Mouse (Mus musculus): ENCODE results near the gene Sumo3. TPM values are rescaled to one million over a fixed set of nuclear protein-coding genes. Genes with fewer than 3 reads are reported as not detected.

Gene Sumo3
- polyA plus RNA-seq, 1 experiment = 269 TPM

DNA sequence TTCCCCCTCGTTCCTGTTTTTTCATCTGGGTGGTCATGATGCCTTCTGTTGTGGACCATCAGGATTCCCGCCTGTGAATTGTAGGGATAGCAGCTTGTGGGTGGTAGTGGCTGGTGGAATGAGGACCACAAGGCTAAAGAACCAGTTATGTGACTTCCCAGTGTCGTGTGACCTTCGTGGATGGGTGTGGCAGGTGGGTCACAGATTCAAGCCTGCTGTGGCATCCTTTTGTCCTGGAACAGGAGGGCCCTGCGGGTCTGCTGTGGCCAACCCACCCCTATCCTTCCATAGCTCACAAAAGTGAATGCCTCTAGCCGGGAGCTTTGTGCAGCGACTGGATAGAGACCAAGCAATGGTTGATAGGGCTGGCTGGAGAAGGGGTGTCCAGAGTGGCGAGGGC, 42.0 kb downstream of the Sumo3 start:
- Histone ChIP-seq H3K27ac (ENCODE audit: insufficient read depth, low read depth, low read length) (no peak overlapping the region), H3K4me3 (ENCODE audit: insufficient read depth, low read depth, low read length) (no peak overlapping the region), H3K4me1 (ENCODE audit: control insufficient read depth, insufficient read depth, low read length) (no peaks in the 10 kb centered on the region), H3K27me3 (replicated peaks; ENCODE audit: control insufficient read depth, insufficient read depth, low read length) (no peaks in the 10 kb centered on the region), H3K36me3 (ENCODE audit: control insufficient read depth, insufficient read depth, low read length) (0 out of 2 replicates have a peak, but pooled peaks cover 2% of the 10 kb centered on the region)
- 89% methylated on average over 8 of the region's 8 CpGs for WGBS
- TF ChIP-seq CTCF (conservative IDR thresholded peaks at IDR 0.05; ENCODE audit: insufficient read depth, insufficient read length, low read depth, low read length) = no peak
- no peak for TF ChIP-seq POLR2A (IDR thresholded peaks at IDR 0.05; ENCODE audit: low read depth, low read length)
- no peak for DNase-seq

DNA sequence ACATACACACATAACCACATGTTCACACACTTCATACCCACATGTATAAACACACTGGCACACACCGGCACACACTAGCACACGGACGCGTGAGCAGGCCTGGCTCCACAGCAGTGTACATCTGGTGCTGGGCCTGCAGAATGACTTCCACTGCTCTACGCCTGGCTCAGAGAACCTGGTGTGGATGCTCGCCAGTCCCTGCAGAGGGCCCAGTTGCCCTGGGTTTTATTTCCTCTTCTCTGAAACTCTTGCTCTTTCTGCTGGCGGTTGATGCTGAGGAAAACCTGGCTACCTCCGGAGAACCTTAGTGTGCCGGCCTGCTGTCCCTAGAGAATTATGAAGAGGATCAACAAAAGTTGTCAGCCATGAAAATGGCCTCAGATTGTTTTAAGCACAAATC, 46.1 kb downstream of the Sumo3 start:
- no peak overlapping the region for H3K27ac ChIP-seq (ENCODE audit: insufficient read depth, low read depth, low read length)
- no peak for DNase-seq
- no peaks in the 10 kb centered on the region for H3K36me3 ChIP-seq (ENCODE audit: control insufficient read depth, insufficient read depth, low read length)
- no peaks in the 10 kb centered on the region for H3K4me1 ChIP-seq (ENCODE audit: control insufficient read depth, insufficient read depth, low read length)
- H3K4me3 ChIP-seq (ENCODE audit: insufficient read depth, low read depth, low read length) = no peak overlapping the region
- TF ChIP-seq POLR2A (IDR thresholded peaks at IDR 0.05; ENCODE audit: low read depth, low read length) (no peak), CTCF (conservative IDR thresholded peaks at IDR 0.05; ENCODE audit: insufficient read depth, insufficient read length, low read depth, low read length) (no peak)
- 89% methylated on average over 9 of the region's 9 CpGs for WGBS
- H3K27me3 ChIP-seq (replicated peaks; ENCODE audit: control insufficient read depth, insufficient read depth, low read length) = no peaks in the 10 kb centered on the region

DNA sequence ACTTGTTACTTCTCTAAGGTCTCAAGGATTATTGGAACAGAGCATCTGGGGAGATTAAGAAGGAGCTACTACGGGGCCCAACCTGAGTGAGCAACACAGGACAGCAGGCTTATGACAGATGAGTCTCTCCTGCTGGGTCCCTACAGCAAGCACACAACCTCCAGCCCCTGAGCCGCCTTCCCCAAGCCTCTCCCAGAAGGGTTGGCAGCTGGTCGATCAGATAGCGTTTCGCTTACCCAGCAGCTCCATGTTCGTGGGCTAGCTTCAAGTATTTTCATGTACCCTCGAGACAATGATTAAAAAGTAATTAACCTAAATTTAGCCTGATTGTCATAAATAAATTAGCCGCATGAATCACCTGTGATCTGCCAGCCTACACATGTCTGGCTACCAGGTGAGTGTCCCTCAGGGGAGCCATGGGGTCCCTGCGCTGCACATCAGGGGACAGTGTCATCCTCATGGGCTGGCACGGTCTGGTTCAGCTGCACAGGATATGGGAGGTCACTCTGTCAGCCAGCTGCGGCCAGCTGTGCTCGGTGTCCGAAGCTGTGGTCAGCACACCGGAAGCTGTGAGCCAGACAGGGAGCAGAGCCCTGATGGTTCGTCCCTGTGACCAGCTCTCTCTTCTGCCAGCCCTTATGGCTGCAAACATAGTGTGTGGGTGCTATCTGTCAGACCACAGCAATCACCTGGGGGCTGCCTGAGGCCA, 52.5 kb downstream of the Sumo3 start:
- DNase-seq = peak; percentile 62
- H3K27ac ChIP-seq (ENCODE audit: insufficient read depth, low read depth, low read length) = no peak overlapping the region
- no peaks in the 10 kb centered on the region for H3K36me3 ChIP-seq (ENCODE audit: control insufficient read depth, insufficient read depth, low read length)
- H3K4me3 ChIP-seq (ENCODE audit: insufficient read depth, low read depth, low read length) = no peak overlapping the region
- H3K4me1 ChIP-seq (ENCODE audit: control insufficient read depth, insufficient read depth, low read length) = no peaks in the 10 kb centered on the region
- TF ChIP-seq CTCF (conservative IDR thresholded peaks at IDR 0.05; ENCODE audit: insufficient read depth, insufficient read length, low read depth, low read length) (no peak), POLR2A (IDR thresholded peaks at IDR 0.05; ENCODE audit: low read depth, low read length) (no peak)
- WGBS = 24% methylated on average over 15 of the region's 15 CpGs
- H3K27me3 ChIP-seq (replicated peaks; ENCODE audit: control insufficient read depth, insufficient read depth, low read length) = no peaks in the 10 kb centered on the region

DNA sequence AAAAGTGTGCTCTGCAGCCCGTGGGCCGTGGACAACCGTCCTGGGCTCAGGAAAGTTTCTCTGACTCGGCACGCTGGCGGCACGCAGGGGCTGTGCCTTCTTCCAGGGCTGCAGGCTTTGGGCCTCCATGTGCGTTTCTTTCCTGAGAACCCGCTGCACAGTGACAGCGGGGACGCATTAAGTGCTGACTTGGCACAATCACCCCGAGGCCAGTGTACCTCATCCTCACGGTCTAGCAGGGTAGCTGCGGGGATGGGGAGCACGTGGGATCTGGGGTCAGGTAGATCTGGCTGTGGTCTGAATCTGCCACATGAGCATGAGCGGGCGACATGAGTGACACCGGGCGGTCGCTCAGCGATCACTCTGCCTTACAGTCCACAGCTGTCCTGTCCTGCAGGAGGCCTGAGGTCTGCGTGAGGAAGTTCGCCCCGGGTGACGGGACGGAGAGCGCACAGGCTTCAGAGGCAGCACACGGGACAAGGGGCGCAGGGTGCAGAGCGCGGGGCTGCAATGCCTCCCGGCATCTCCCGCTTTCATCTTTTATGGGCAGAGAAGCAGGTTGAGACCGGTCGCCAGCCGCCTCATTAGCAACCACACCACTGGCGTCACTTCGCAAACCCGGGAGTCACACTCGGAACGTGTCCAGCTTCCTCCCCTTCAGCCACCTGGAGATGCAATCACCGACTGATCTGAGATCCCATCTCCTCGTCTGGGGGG, 58.2 kb downstream of the Sumo3 start:
- WGBS = 29% methylated on average over 43 of the region's 43 CpGs
- Histone ChIP-seq H3K27me3 (replicated peaks; ENCODE audit: control insufficient read depth, insufficient read depth, low read length) (no peaks in the 10 kb centered on the region), H3K36me3 (ENCODE audit: control insufficient read depth, insufficient read depth, low read length) (no peaks in the 10 kb centered on the region), H3K4me1 (ENCODE audit: control insufficient read depth, insufficient read depth, low read length) (no peaks in the 10 kb centered on the region), H3K4me3 (ENCODE audit: insufficient read depth, low read depth, low read length) (no peak overlapping the region), H3K27ac (ENCODE audit: insufficient read depth, low read depth, low read length) (no peak overlapping the region)
- TF ChIP-seq CTCF (conservative IDR thresholded peaks at IDR 0.05; ENCODE audit: insufficient read depth, insufficient read length, low read depth, low read length) (no peak), POLR2A (IDR thresholded peaks at IDR 0.05; ENCODE audit: low read depth, low read length) (no peak)
- DNase-seq = no peak

DNA sequence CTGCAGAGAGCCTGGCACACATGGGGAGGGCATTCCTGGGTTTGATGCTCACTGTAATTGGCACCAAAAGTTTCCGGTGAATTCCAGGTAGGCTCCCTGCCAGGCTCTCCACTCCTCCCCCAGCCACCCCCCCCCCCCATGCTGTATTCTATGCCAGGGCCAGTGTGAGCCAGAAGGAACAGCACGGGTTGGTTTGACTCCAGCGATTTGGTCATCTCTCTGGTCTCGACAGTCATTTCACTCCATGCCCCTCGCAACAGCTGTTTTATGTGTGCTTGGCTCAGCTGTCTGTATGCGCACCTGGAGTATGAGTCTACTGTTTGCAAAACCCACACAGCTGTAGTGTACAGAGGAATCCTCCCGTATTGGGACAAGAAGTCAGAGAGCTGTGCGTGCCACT, 60.4 kb downstream of the Sumo3 start:
- Histone ChIP-seq H3K27ac (ENCODE audit: insufficient read depth, low read depth, low read length) (no peak overlapping the region), H3K4me1 (ENCODE audit: control insufficient read depth, insufficient read depth, low read length) (no peaks in the 10 kb centered on the region), H3K27me3 (replicated peaks; ENCODE audit: control insufficient read depth, insufficient read depth, low read length) (no peaks in the 10 kb centered on the region), H3K36me3 (ENCODE audit: control insufficient read depth, insufficient read depth, low read length) (no peaks in the 10 kb centered on the region), H3K4me3 (ENCODE audit: insufficient read depth, low read depth, low read length) (no peak overlapping the region)
- no peak for TF ChIP-seq CTCF (conservative IDR thresholded peaks at IDR 0.05; ENCODE audit: insufficient read depth, insufficient read length, low read depth, low read length)
- no peak for TF ChIP-seq POLR2A (IDR thresholded peaks at IDR 0.05; ENCODE audit: low read depth, low read length)
- 54% methylated on average over 8 of the region's 8 CpGs for WGBS
- DNase-seq = no peak

DNA sequence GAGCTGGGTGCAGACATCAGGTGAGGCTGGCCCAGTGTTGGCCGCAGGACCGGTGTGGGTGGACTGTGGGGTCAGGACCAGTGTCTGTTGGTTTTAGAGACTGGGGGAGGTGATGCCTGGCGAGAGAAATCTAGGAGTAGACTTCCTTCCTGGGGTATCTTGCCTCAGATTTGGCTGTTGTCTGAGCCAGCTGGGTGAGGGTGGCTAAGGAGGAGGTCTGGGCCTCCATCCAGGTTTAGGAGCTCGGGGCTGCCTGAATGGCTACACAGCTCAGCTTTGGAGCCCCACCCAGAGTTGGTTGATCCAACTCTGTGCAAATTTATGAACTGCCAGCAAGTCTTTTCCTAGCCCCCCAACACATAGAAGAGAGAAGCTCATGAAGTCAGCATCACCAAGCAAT, 61.5 kb downstream of the Sumo3 start:
- TF ChIP-seq CTCF (conservative IDR thresholded peaks at IDR 0.05; ENCODE audit: insufficient read depth, insufficient read length, low read depth, low read length) (no peak), POLR2A (IDR thresholded peaks at IDR 0.05; ENCODE audit: low read depth, low read length) (no peak)
- Histone ChIP-seq H3K36me3 (ENCODE audit: control insufficient read depth, insufficient read depth, low read length) (no peaks in the 10 kb centered on the region), H3K4me1 (ENCODE audit: control insufficient read depth, insufficient read depth, low read length) (no peaks in the 10 kb centered on the region), H3K27ac (ENCODE audit: insufficient read depth, low read depth, low read length) (no peak overlapping the region), H3K4me3 (ENCODE audit: insufficient read depth, low read depth, low read length) (no peak overlapping the region), H3K27me3 (replicated peaks; ENCODE audit: control insufficient read depth, insufficient read depth, low read length) (no peaks in the 10 kb centered on the region)
- WGBS = 59% methylated on average over 4 of the region's 4 CpGs
- DNase-seq = no peak

Other genes with a start within 250 kb of the Sumo3 start
- gene Adarb1, start 187.8 kb upstream of the Sumo3 start, polyA plus RNA-seq (2012; rRNA removed) = 6.2 and 6.6 TPM in 2 replicates
- gene Fam207a, start 90.3 kb upstream of the Sumo3 start, polyA plus RNA-seq (2012; rRNA removed) = 30.5 and 31.4 TPM in 2 replicates
- gene Itgb2, start 75.8 kb upstream of the Sumo3 start, polyA plus RNA-seq (2012; rRNA removed) = 6.5 and 13.6 TPM in 2 replicates
- 321 and 342 TPM in 2 replicates for gene Pttg1ip, start 24.4 kb upstream of the Sumo3 start, polyA plus RNA-seq (2012; rRNA removed)
- not detected in 2 replicates for gene Gm49325, start 100 bp downstream of the Sumo3 start, polyA plus RNA-seq (2012; rRNA removed)
- 29.9 and 33.8 TPM in 2 replicates for gene Ube2g2, start 16.2 kb downstream of the Sumo3 start, polyA plus RNA-seq (2012; rRNA removed)
- gene Tspear, start 80.5 kb downstream of the Sumo3 start, polyA plus RNA-seq (2012; rRNA removed) = 0.86 and 1.2 TPM in 2 replicates
- gene Gm19402, start 84.7 kb downstream of the Sumo3 start, polyA plus RNA-seq (2012; rRNA removed) = not detected in 2 replicates
- gene Gm9508, start 91.1 kb downstream of the Sumo3 start, polyA plus RNA-seq (2012; rRNA removed) = not detected in 2 replicates
- not detected in 2 replicates for gene Gm10272, start 100.5 kb downstream of the Sumo3 start, polyA plus RNA-seq (2012; rRNA removed)
- gene Gm10024, start 105.4 kb downstream of the Sumo3 start, polyA plus RNA-seq (2012; rRNA removed) = not detected in 2 replicates
- gene Gm10142, start 109.7 kb downstream of the Sumo3 start, polyA plus RNA-seq (2012; rRNA removed) = not detected in 2 replicates
- not detected in 2 replicates for gene Krtap12-1, start 114.5 kb downstream of the Sumo3 start, polyA plus RNA-seq (2012; rRNA removed)
- not detected in 2 replicates for gene Gm10100, start 120.4 kb downstream of the Sumo3 start, polyA plus RNA-seq (2012; rRNA removed)
- gene Gm18596, start 136.5 kb downstream of the Sumo3 start, polyA plus RNA-seq (2012; rRNA removed) = not detected in 2 replicates
- gene Gm9736, start 145.3 kb downstream of the Sumo3 start, polyA plus RNA-seq (2012; rRNA removed) = not detected in 2 replicates
- gene Gm3233, start 153.6 kb downstream of the Sumo3 start, polyA plus RNA-seq (2012; rRNA removed) = not detected in 2 replicates
- not detected in 2 replicates for gene Gm3238, start 165.2 kb downstream of the Sumo3 start, polyA plus RNA-seq (2012; rRNA removed)
- not detected in 2 replicates for gene Gm7138, start 170.8 kb downstream of the Sumo3 start, polyA plus RNA-seq (2012; rRNA removed)
- gene Gm3250, start 176.4 kb downstream of the Sumo3 start, polyA plus RNA-seq (2012; rRNA removed) = not detected in 2 replicates
- gene Gm7137, start 182.1 kb downstream of the Sumo3 start, polyA plus RNA-seq (2012; rRNA removed) = not detected in 2 replicates
- gene Gm9639, start 189.0 kb downstream of the Sumo3 start, polyA plus RNA-seq (2012; rRNA removed) = not detected in 2 replicates
- not detected in 2 replicates for gene Gm19668, start 193.0 kb downstream of the Sumo3 start, polyA plus RNA-seq (2012; rRNA removed)
- not detected in 2 replicates for gene Gm9507, start 205.7 kb downstream of the Sumo3 start, polyA plus RNA-seq (2012; rRNA removed)
- gene Gm2696, start 208.6 kb downstream of the Sumo3 start, polyA plus RNA-seq (2012; rRNA removed) = not detected in 2 replicates
- gene Krtap10-4, start 221.0 kb downstream of the Sumo3 start, polyA plus RNA-seq (2012; rRNA removed) = not detected in 2 replicates
- gene Krtap10-10, start 229.8 kb downstream of the Sumo3 start, polyA plus RNA-seq (2012; rRNA removed) = not detected in 2 replicates
- gene Gm36176, start 240.7 kb downstream of the Sumo3 start, polyA plus RNA-seq (2012; rRNA removed) = not detected in 2 replicates
- not detected in 2 replicates for gene Gm10318, start 246.8 kb downstream of the Sumo3 start, polyA plus RNA-seq (2012; rRNA removed)

Data from kidney, adult 2 months (tissue).